Mouse (Mus musculus): ENCODE data around the gene Btbd2. TPM values are rescaled to one million over a fixed set of nuclear protein-coding genes. Genes with fewer than 3 reads are reported as not detected.

The Btbd2 gene
- polyA plus RNA-seq, 1 experiment from 2014 or later: 71.8 TPM

- H3K4me1 ChIP-seq (ENCODE audit: control insufficient read depth, insufficient read depth, low read length): peaks cover 44% of the 10 kb centered on the region
- 72% methylated on average over 5 of the region's 5 CpGs for WGBS
- peak overlapping the region; percentile 80 for H3K4me2 ChIP-seq (ENCODE audit: low read length)
- peak overlapping the region; percentile 98 for H3K9ac ChIP-seq (ENCODE audit: low read depth, low read length)
- peaks cover 16% of the 10 kb centered on the region for H3K36me3 ChIP-seq (ENCODE audit: control insufficient read depth, insufficient read depth, low read length)
- ATAC-seq: no peak
- H3K27ac ChIP-seq (ENCODE audit: low read length): no peak overlapping the region
- H3K4me3 ChIP-seq (ENCODE audit: low read depth, low read length): peak overlapping the region; percentile 100
- H3K9me3 ChIP-seq (replicated peaks; ENCODE audit: control insufficient read depth, low read length, poor library complexity, severe bottlenecking): no peaks in the 10 kb centered on the region
- no peaks in the 10 kb centered on the region for H3K27me3 ChIP-seq (ENCODE audit: control insufficient read depth, insufficient read depth, low read depth, low read length)
Observed at GRCm38 (mm10) chr10:80674161-80674711, 17.4 kb upstream of the Btbd2 start.

DNA sequence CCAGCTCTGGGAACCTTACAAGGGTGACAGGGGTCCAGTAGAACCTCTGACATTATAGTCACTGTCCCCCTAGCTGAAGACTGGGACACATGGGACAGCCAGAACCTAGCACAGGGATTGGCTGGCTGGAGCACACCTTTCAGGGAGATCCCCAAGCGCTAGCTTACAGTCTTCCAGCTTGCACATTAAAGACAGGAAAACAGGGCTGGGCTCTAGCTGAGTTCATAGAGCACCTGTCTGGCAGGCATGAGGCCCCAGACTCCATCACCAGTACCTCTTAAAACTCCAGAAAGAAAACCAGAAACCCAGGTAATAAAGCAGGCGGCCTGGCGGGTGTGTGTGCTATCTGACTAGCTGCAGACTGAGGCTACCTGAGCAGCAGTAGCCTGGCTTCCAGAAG is 16.8 kb upstream of the Btbd2 start:
- WGBS: 89% methylated on average over 3 of the region's 3 CpGs
- H3K4me3 ChIP-seq (ENCODE audit: low read depth, low read length): no peak overlapping the region; the same call in 1 of the 2 replicates

GRCm38 (mm10) chr10:80671936-80672690 is 15.2 kb upstream of the Btbd2 start:
- H3K9ac ChIP-seq (ENCODE audit: low read depth, low read length): no peak overlapping the region
- no peaks in the 10 kb centered on the region for H3K9me3 ChIP-seq (replicated peaks; ENCODE audit: control insufficient read depth, low read length, poor library complexity, severe bottlenecking)
- H3K4me1 ChIP-seq (ENCODE audit: control insufficient read depth, insufficient read depth, low read length): peaks cover 31% of the 10 kb centered on the region
- ATAC-seq: no peak
- H3K27me3 ChIP-seq (ENCODE audit: control insufficient read depth, insufficient read depth, low read depth, low read length): no peaks in the 10 kb centered on the region
- no peak overlapping the region for H3K4me2 ChIP-seq (ENCODE audit: low read length)
- no peak overlapping the region for H3K4me3 ChIP-seq (ENCODE audit: low read depth, low read length)
- H3K36me3 ChIP-seq (ENCODE audit: control insufficient read depth, insufficient read depth, low read length): peaks cover 36% of the 10 kb centered on the region
- no peak overlapping the region for H3K27ac ChIP-seq (ENCODE audit: low read length)
- 84% methylated on average over 11 of the region's 11 CpGs for WGBS

More for the DNA sequence above, 16.8 kb upstream of the Btbd2 start:
- H3K27me3 ChIP-seq (ENCODE audit: control insufficient read depth, insufficient read depth, low read depth, low read length): no peaks in the 10 kb centered on the region
- H3K27ac ChIP-seq (ENCODE audit: low read length): no peak overlapping the region
- no peak for ATAC-seq
- H3K4me2 ChIP-seq (ENCODE audit: low read length): peak overlapping the region; percentile 80
- peaks cover 21% of the 10 kb centered on the region for H3K36me3 ChIP-seq (ENCODE audit: control insufficient read depth, insufficient read depth, low read length)
- no peaks in the 10 kb centered on the region for H3K9me3 ChIP-seq (replicated peaks; ENCODE audit: control insufficient read depth, low read length, poor library complexity, severe bottlenecking)
- peaks cover 44% of the 10 kb centered on the region for H3K4me1 ChIP-seq (ENCODE audit: control insufficient read depth, insufficient read depth, low read length)
- H3K9ac ChIP-seq (ENCODE audit: low read depth, low read length): peak overlapping the region; percentile 98

DNA sequence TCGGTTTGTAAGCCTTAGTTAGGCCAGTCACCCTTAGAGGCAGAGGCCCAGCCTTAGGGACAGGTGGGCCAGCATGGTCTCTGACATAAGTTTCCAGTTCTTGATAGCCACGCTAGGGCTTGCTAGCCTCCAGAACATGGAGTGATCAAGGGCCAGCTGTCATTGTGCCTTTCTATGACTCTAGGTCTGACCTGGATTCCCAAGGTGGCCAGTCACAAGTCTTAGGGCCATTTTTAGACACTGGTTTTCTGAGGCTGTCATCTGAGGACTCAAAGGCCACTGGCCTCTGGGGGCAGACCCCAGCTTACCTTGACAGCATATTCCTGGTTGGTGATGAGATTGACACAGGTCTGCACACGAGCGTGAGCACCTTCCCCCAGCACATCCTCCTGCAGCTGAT is 14.4 kb upstream of the Btbd2 start:
- Histone ChIP-seq H3K4me1 (ENCODE audit: control insufficient read depth, insufficient read depth, low read length) (peaks cover 27% of the 10 kb centered on the region), H3K9ac (ENCODE audit: low read depth, low read length) (no peak overlapping the region), H3K4me3 (ENCODE audit: low read depth, low read length) (no peak overlapping the region), H3K27me3 (ENCODE audit: control insufficient read depth, insufficient read depth, low read depth, low read length) (no peaks in the 10 kb centered on the region), H3K27ac (ENCODE audit: low read length) (no peak overlapping the region), H3K9me3 (replicated peaks; ENCODE audit: control insufficient read depth, low read length, poor library complexity, severe bottlenecking) (no peaks in the 10 kb centered on the region), H3K36me3 (ENCODE audit: control insufficient read depth, insufficient read depth, low read length) (peaks cover 41% of the 10 kb centered on the region), H3K4me2 (ENCODE audit: low read length) (no peak overlapping the region)
- WGBS: 94% methylated on average over 4 of the region's 4 CpGs
- ATAC-seq: no peak

DNA sequence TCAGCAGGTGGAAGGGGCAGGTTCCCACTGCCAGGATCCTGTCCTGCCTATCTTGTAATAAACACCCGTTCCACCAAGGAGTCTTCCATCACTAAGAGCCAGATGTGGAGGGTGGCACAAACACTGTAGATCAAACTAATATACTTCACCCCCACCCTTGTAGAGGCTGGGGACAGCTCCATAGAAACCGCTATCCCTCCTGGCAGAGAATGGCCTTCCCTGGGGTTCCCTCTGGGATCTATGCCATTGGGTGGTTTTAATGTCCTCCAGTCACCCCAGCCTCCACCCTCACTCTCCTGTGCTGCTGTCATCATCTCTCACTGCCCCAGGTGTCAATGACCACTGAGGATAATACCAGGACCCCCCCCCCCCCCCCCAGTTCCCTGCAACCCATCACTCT is 13.7 kb upstream of the Btbd2 start:
- no peaks in the 10 kb centered on the region for H3K27me3 ChIP-seq (ENCODE audit: control insufficient read depth, insufficient read depth, low read depth, low read length)
- H3K27ac ChIP-seq (ENCODE audit: low read length): no peak overlapping the region
- no peak overlapping the region for H3K4me3 ChIP-seq (ENCODE audit: low read depth, low read length)
- ATAC-seq: no peak
- no peaks in the 10 kb centered on the region for H3K9me3 ChIP-seq (replicated peaks; ENCODE audit: control insufficient read depth, low read length, poor library complexity, severe bottlenecking)
- H3K4me2 ChIP-seq (ENCODE audit: low read length): no peak overlapping the region
- H3K4me1 ChIP-seq (ENCODE audit: control insufficient read depth, insufficient read depth, low read length): peaks cover 27% of the 10 kb centered on the region
- WGBS: 87% methylated on average over 2 of the region's 2 CpGs
- 0 out of 2 replicates have a peak overlapping the region, but pooled peaks have one; percentile 26 for H3K9ac ChIP-seq (ENCODE audit: low read depth, low read length)
- peaks cover 45% of the 10 kb centered on the region for H3K36me3 ChIP-seq (ENCODE audit: control insufficient read depth, insufficient read depth, low read length)

GRCm38 (mm10) chr10:80669737-80670485 is 13.0 kb upstream of the Btbd2 start:
- no peak overlapping the region for H3K4me2 ChIP-seq (ENCODE audit: low read length)
- no peaks in the 10 kb centered on the region for H3K27me3 ChIP-seq (ENCODE audit: control insufficient read depth, insufficient read depth, low read depth, low read length)
- no peak overlapping the region for H3K27ac ChIP-seq (ENCODE audit: low read length)
- H3K36me3 ChIP-seq (ENCODE audit: control insufficient read depth, insufficient read depth, low read length): peaks cover 45% of the 10 kb centered on the region
- H3K9ac ChIP-seq (ENCODE audit: low read depth, low read length): 0 out of 2 replicates have a peak overlapping the region, but pooled peaks have one; percentile 26
- no peak overlapping the region for H3K4me3 ChIP-seq (ENCODE audit: low read depth, low read length)
- ATAC-seq: no peak
- H3K4me1 ChIP-seq (ENCODE audit: control insufficient read depth, insufficient read depth, low read length): peaks cover 23% of the 10 kb centered on the region
- H3K9me3 ChIP-seq (replicated peaks; ENCODE audit: control insufficient read depth, low read length, poor library complexity, severe bottlenecking): no peaks in the 10 kb centered on the region
- WGBS: 96% methylated on average over 7 of the region's 7 CpGs

GRCm38 (mm10) chr10:80669018-80669417 is 12.1 kb upstream of the Btbd2 start:
- Histone ChIP-seq H3K4me3 (ENCODE audit: low read depth, low read length) (no peak overlapping the region), H3K36me3 (ENCODE audit: control insufficient read depth, insufficient read depth, low read length) (peaks cover 45% of the 10 kb centered on the region), H3K4me2 (ENCODE audit: low read length) (no peak overlapping the region), H3K27ac (ENCODE audit: low read length) (no peak overlapping the region), H3K9ac (ENCODE audit: low read depth, low read length) (no peak overlapping the region), H3K4me1 (ENCODE audit: control insufficient read depth, insufficient read depth, low read length) (peaks cover 14% of the 10 kb centered on the region), H3K27me3 (ENCODE audit: control insufficient read depth, insufficient read depth, low read depth, low read length) (no peaks in the 10 kb centered on the region), H3K9me3 (replicated peaks; ENCODE audit: control insufficient read depth, low read length, poor library complexity, severe bottlenecking) (no peaks in the 10 kb centered on the region)
- WGBS: 93% methylated on average over 12 of the region's 12 CpGs
- no peak for ATAC-seq

DNA sequence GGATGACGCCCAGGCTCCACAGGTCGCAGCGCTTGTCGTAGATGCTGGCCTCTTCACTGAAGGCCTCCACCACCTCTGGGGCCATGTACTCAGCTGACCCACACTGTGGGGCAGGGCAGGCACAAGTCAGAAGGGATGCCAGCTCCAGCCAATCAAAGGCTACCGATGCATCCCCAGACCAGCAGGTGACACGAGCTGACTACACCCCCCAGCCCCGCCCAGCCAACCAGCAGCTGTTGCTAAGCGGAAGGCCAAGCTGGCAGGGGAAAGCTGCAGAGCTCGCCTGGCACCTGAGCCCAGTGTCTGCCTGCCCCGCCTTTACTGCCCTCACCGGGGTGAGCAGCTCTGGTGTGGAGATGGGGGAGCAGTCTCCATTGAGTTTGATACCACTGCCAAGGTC is 11.7 kb upstream of the Btbd2 start:
- no peak for ATAC-seq
- Histone ChIP-seq H3K27ac (ENCODE audit: low read length) (no peak overlapping the region), H3K36me3 (ENCODE audit: control insufficient read depth, insufficient read depth, low read length) (peaks cover 45% of the 10 kb centered on the region), H3K4me3 (ENCODE audit: low read depth, low read length) (no peak overlapping the region), H3K9ac (ENCODE audit: low read depth, low read length) (no peak overlapping the region), H3K4me1 (ENCODE audit: control insufficient read depth, insufficient read depth, low read length) (peaks cover 10% of the 10 kb centered on the region), H3K27me3 (ENCODE audit: control insufficient read depth, insufficient read depth, low read depth, low read length) (no peaks in the 10 kb centered on the region), H3K4me2 (ENCODE audit: low read length) (no peak overlapping the region), H3K9me3 (replicated peaks; ENCODE audit: control insufficient read depth, low read length, poor library complexity, severe bottlenecking) (no peaks in the 10 kb centered on the region)
- WGBS: 88% methylated on average over 11 of the region's 11 CpGs
